Mouse (Mus musculus): ENCODE measurements around the gene Olfr9. TPM values are rescaled to one million over a fixed set of nuclear protein-coding genes. Genes with fewer than 3 reads are reported as not detected.

Gene Olfr9
- total and polyA plus RNA-seq, 3 experiments = not detected

- H3K27me3 ChIP-seq (replicated peaks) = peaks cover 2% of the 10 kb centered on the region
- H3K4me3 ChIP-seq (replicated peaks in 1 of 3; ENCODE audit: low read depth in 2 of 3, low read length in 2 of 3, poor library complexity in 1 of 3) = no peak within 1 kb of the TSS
- dilution Hi-C loops (cut with MboI; ENCODE audit: extremely low pct_ligation_motif_present, extremely low pct_unique_long_range_greater_than_20kb, low sequenced_read_pairs) (no loop called here), in situ Hi-C loops (cut with MboI; ENCODE audit: low pct_ligation_motif_present, low pct_unique_long_range_greater_than_20kb, low sequenced_read_pairs) (no loop called here)
- no peak within 1 kb of the TSS for H3K27ac ChIP-seq (ENCODE audit: insufficient read depth, low read depth)
- no peak within 1 kb of the TSS for H3K9ac ChIP-seq (ENCODE audit: insufficient read depth, low read depth)
- peaks cover 0 to 19% of the 10 kb centered on the region in 2 experiments; a peak in 3 of 4 replicates for H3K4me1 ChIP-seq (ENCODE audit: control insufficient read depth in 1 of 2, insufficient read depth in 2 of 2)
- no peak for DNase-seq (ENCODE audit: extremely low read depth)
- H3K4me2 ChIP-seq (ENCODE audit: insufficient read depth, low read depth, poor library complexity, severe bottlenecking) = no peak within 1 kb of the TSS
- H3K79me2 ChIP-seq (replicated peaks; ENCODE audit: control insufficient read depth, extremely low read depth, insufficient read depth, poor library complexity, severe bottlenecking) = no peaks in the 10 kb centered on the region; the same call in 1 of the 2 replicates
- H3K36me3 ChIP-seq (replicated peaks in 1 of 2; ENCODE audit: control insufficient read depth in 1 of 2, insufficient read depth in 1 of 2, low read length in 1 of 2) = no peaks in the 10 kb centered on the region
- no peaks in the 10 kb centered on the region for H3K9me3 ChIP-seq (replicated peaks; ENCODE audit: low read length)
- TF ChIP-seq MAX (IDR thresholded peaks at IDR 0.05; ENCODE audit: low read length) (no peak), HCFC1 (IDR thresholded peaks at IDR 0.05; ENCODE audit: low read depth, low read length) (no peak), ZC3H11A (IDR thresholded peaks at IDR 0.05; ENCODE audit: low read depth, low read length) (no peak), MAZ (IDR thresholded peaks at IDR 0.05; ENCODE audit: low read depth, low read length) (no peak), MXI1 (IDR thresholded peaks at IDR 0.05; ENCODE audit: low read depth, low read length) (no peak), MYC (IDR thresholded peaks at IDR 0.05; ENCODE audit: low read depth, low read length) (no peak), ZNF384 (IDR thresholded peaks at IDR 0.05; ENCODE audit: low read depth, low read length) (no peak), PAX5 (IDR thresholded peaks at IDR 0.05; ENCODE audit: low read length) (no peak), ZKSCAN1 (IDR thresholded peaks at IDR 0.05; ENCODE audit: borderline replicate concordance, low read depth, low read length) (no peak), TCF12 (IDR thresholded peaks at IDR 0.05; ENCODE audit: low read depth, low read length) (no peak), ZMIZ1 (IDR thresholded peaks at IDR 0.05; ENCODE audit: low read depth, low read length) (no peak), BHLHE40 (IDR thresholded peaks at IDR 0.05; ENCODE audit: low read depth, low read length) (no peak), JUN (IDR thresholded peaks at IDR 0.05; ENCODE audit: insufficient read depth, low read depth, low read length) (no peak), USF2 (conservative IDR thresholded peaks at IDR 0.05; ENCODE audit: low read depth, low read length) (no peak), MAFK (IDR thresholded peaks at IDR 0.05; ENCODE audit: insufficient replicate concordance, low read length) (no peak), NELFE (IDR thresholded peaks at IDR 0.05; ENCODE audit: low read depth, low read length) (no peak), POLR2AphosphoS2 (IDR thresholded peaks at IDR 0.05; ENCODE audit: low read depth, low read length) (no peak), EP300 (IDR thresholded peaks at IDR 0.05; ENCODE audit: low read length) (no peak), RAD21 (IDR thresholded peaks at IDR 0.05; ENCODE audit: low read depth, low read length) (no peak)
Observed at GRCm38 (mm10) chr10:128960590-128961584, 28.3 kb upstream of the Olfr9 start, which contains the start of gene Mettl7b. Gene Mettl7b (minus strand): TSS chr10:128960988.

GRCm38 (mm10) chr10:128964961-128965360 lies 24.3 kb upstream of the Olfr9 start:
- no peaks in the 10 kb centered on the region for H3K36me3 ChIP-seq (replicated peaks in 1 of 2; ENCODE audit: control insufficient read depth in 1 of 2, insufficient read depth in 1 of 2, low read length in 1 of 2)
- in situ Hi-C loops (cut with MboI; ENCODE audit: low pct_ligation_motif_present, low pct_unique_long_range_greater_than_20kb, low sequenced_read_pairs) = no loop called here
- no peak for DNase-seq (ENCODE audit: extremely low read depth)
- H3K9ac ChIP-seq (ENCODE audit: insufficient read depth, low read depth) = no peak overlapping the region
- peaks cover 5 to 24% of the 10 kb centered on the region in 2 experiments; a peak in 3 of 4 replicates for H3K4me1 ChIP-seq (ENCODE audit: control insufficient read depth in 1 of 2, insufficient read depth in 2 of 2)
- TF ChIP-seq MXI1 (IDR thresholded peaks at IDR 0.05; ENCODE audit: low read depth, low read length) (no peak), MYC (IDR thresholded peaks at IDR 0.05; ENCODE audit: low read depth, low read length) (no peak), POLR2AphosphoS2 (IDR thresholded peaks at IDR 0.05; ENCODE audit: low read depth, low read length) (no peak), UBTF (IDR thresholded peaks at IDR 0.05; ENCODE audit: low read depth, low read length) (no peak), MAX (IDR thresholded peaks at IDR 0.05; ENCODE audit: low read length) (no peak), PAX5 (IDR thresholded peaks at IDR 0.05; ENCODE audit: low read length) (no peak), ZMIZ1 (IDR thresholded peaks at IDR 0.05; ENCODE audit: low read depth, low read length) (no peak), ZKSCAN1 (IDR thresholded peaks at IDR 0.05; ENCODE audit: borderline replicate concordance, low read depth, low read length) (no peak), MAZ (IDR thresholded peaks at IDR 0.05; ENCODE audit: low read depth, low read length) (no peak), SMC3 (IDR thresholded peaks at IDR 0.05; ENCODE audit: low read depth, low read length) (no peak), CHD1 (IDR thresholded peaks at IDR 0.05; ENCODE audit: low read depth, low read length) (no peak), BHLHE40 (IDR thresholded peaks at IDR 0.05; ENCODE audit: low read depth, low read length) (no peak)
- H3K27me3 ChIP-seq (replicated peaks) = peaks cover 2% of the 10 kb centered on the region
- dilution Hi-C loops (cut with MboI; ENCODE audit: extremely low pct_ligation_motif_present, extremely low pct_unique_long_range_greater_than_20kb, low sequenced_read_pairs) = no loop called here
- H3K4me3 ChIP-seq (replicated peaks in 1 of 3; ENCODE audit: low read depth in 2 of 3, low read length in 2 of 3, poor library complexity in 1 of 3) = no peak overlapping the region
- no peak overlapping the region for H3K27ac ChIP-seq (ENCODE audit: insufficient read depth, low read depth)
- no peaks in the 10 kb centered on the region for H3K9me3 ChIP-seq (replicated peaks; ENCODE audit: low read length)
- no peak overlapping the region for H3K4me2 ChIP-seq (ENCODE audit: insufficient read depth, low read depth, poor library complexity, severe bottlenecking)
- no peaks in the 10 kb centered on the region; the same call in 1 of the 2 replicates for H3K79me2 ChIP-seq (replicated peaks; ENCODE audit: control insufficient read depth, extremely low read depth, insufficient read depth, poor library complexity, severe bottlenecking)

Measured in CH12.LX (cell line).